Comparison of ENCODE assay signal across 26 mouse cellular contexts in genomic region chr11:94206398-94207114, GRCm38 (mm10). TPM values are rescaled to one million over a fixed set of nuclear protein-coding genes. Genes with fewer than 3 reads are reported as not detected.
DNase-seq lines count a peak whose midpoint lies in the region; ATAC-seq and TF ChIP-seq lines count a peak whose summit lies in the region.
"Had no signal": no experiment of that assay in that cellular context is flagged by ENCODE, and none has a peak within 500 bp of the region (broad histone marks: within the 10 kb centered on the region; RNA-seq: fewer than 3 reads in every experiment).

No protein-coding gene starts in this region.

- H3K27ac ChIP-seq in hindbrain, embryonic 10.5 days = peak overlapping the region; percentile 41; the same call in 1 of the 2 replicates
- H3K27ac ChIP-seq in hindbrain, postnatal 0 days = no peak overlapping the region
- H3K27ac ChIP-seq: embryonic facial prominence, embryonic 12.5 days; heart, embryonic 10.5 days; limb, embryonic 12.5 days; liver, embryonic 15.5 days; midbrain, embryonic 15.5 days; neural tube, embryonic 12.5 days had no signal

- H3K36me3 ChIP-seq in hindbrain, embryonic 10.5 days = no peaks in the 10 kb centered on the region
- no peaks in the 10 kb centered on the region for H3K36me3 ChIP-seq in hindbrain, postnatal 0 days (ENCODE audit: insufficient read depth, low read length)
- H3K36me3 ChIP-seq: embryonic facial prominence, embryonic 12.5 days; heart, embryonic 10.5 days; limb, embryonic 12.5 days; liver, embryonic 15.5 days; midbrain, embryonic 15.5 days; neural tube, embryonic 12.5 days had no signal

- H3K4me1 ChIP-seq in hindbrain, embryonic 10.5 days (replicated peaks) = peaks cover 21% of the 10 kb centered on the region
- H3K4me1 ChIP-seq in hindbrain, postnatal 0 days (ENCODE audit: insufficient read depth, low read length) = no peaks in the 10 kb centered on the region; the same call in 1 of the 2 replicates
- H3K4me1 ChIP-seq: embryonic facial prominence, embryonic 12.5 days; limb, embryonic 12.5 days had no signal

- no peak overlapping the region for H3K4me3 ChIP-seq in hindbrain, embryonic 10.5 days
- H3K4me3 ChIP-seq in hindbrain, postnatal 0 days (ENCODE audit: low read length) = no peak overlapping the region
- H3K4me3 ChIP-seq: embryonic facial prominence, embryonic 12.5 days; heart, embryonic 10.5 days; limb, embryonic 12.5 days; liver, embryonic 15.5 days; midbrain, embryonic 15.5 days; neural tube, embryonic 12.5 days had no signal

- no peak overlapping the region for H3K4me2 ChIP-seq in hindbrain, postnatal 0 days (ENCODE audit: low read depth, low read length)
- H3K4me2 ChIP-seq: embryonic facial prominence, embryonic 12.5 days; limb, embryonic 12.5 days; liver, embryonic 15.5 days; lung, embryonic 14.5 days; midbrain, embryonic 15.5 days; neural tube, embryonic 12.5 days had no signal

- ATAC-seq in hindbrain, postnatal 0 days = no peak
- ATAC-seq: intestine, postnatal 0 days; midbrain, embryonic 15.5 days had no signal

- H3K9me3 ChIP-seq in hindbrain, embryonic 10.5 days = no peaks in the 10 kb centered on the region
- H3K9me3 ChIP-seq in hindbrain, postnatal 0 days (ENCODE audit: low read length) = no peaks in the 10 kb centered on the region
- H3K9me3 ChIP-seq: embryonic facial prominence, embryonic 12.5 days; heart, embryonic 10.5 days; limb, embryonic 12.5 days; liver, embryonic 15.5 days; midbrain, embryonic 15.5 days; neural tube, embryonic 12.5 days had no signal

- no peaks in the 10 kb centered on the region for H3K27me3 ChIP-seq in hindbrain, embryonic 10.5 days (ENCODE audit: insufficient read depth, poor library complexity, severe bottlenecking)
- H3K27me3 ChIP-seq in hindbrain, postnatal 0 days (ENCODE audit: insufficient read depth, low read length) = no peaks in the 10 kb centered on the region
- H3K27me3 ChIP-seq: embryonic facial prominence, embryonic 12.5 days; limb, embryonic 12.5 days; liver, embryonic 15.5 days; midbrain, embryonic 15.5 days; neural tube, embryonic 12.5 days had no signal

- 62% methylated on average over 10 of the region's 10 CpGs for WGBS in hindbrain, embryonic 10.5 days
- WGBS in hindbrain, postnatal 0 days = 52% methylated on average over 10 of the region's 10 CpGs

- DNase-seq in cerebellum, adult 9-10 months = peak; percentile 28
- DNase-seq in cerebellum, postnatal 4 days (ENCODE audit: low spot score in 2 of 2) = no peak
- no peak for DNase-seq in hindbrain, embryonic 10.5 days (ENCODE audit: low spot score)
- no peak for DNase-seq in hindbrain, postnatal 0 days (ENCODE audit: low spot score)
- DNase-seq in Muller cell, postnatal 12 days (ENCODE audit: inconsistent ontology term) = peak; percentile 79
- peak; percentile 54 for DNase-seq in retina, postnatal 1 day
- DNase-seq in yolk sac, embryonic 10.5 days (ENCODE audit: low spot score) = no peak
- DNase-seq: adrenal gland, postnatal 14 days; cerebellum, adult 18-20 months; cerebellum, postnatal 14 days; gastrocnemius, postnatal 25 days; heart, adult 11 months; heart, postnatal 4 days; kidney, adult 9 months; kidney, postnatal 10 days; layer of hippocampus, adult 9-11 months; lung, embryonic 14.5 days; lung, postnatal 14 days; right cerebral cortex, postnatal 14 days had no signal

- H3K9ac ChIP-seq in hindbrain, postnatal 0 days (replicated peaks; ENCODE audit: low read length) = no peak overlapping the region
- H3K9ac ChIP-seq: embryonic facial prominence, embryonic 12.5 days; limb, embryonic 12.5 days; liver, embryonic 15.5 days; lung, embryonic 14.5 days; midbrain, embryonic 15.5 days; neural tube, embryonic 12.5 days had no signal

- no peak for TF ChIP-seq CTCF in hindbrain, postnatal 0 days (IDR thresholded peaks at IDR 0.05; ENCODE audit: low read depth)

RNA-seq across cellular contexts. Expression of gene Tob1, which starts 4.7 kb away (rescaled TPM):
- 22.3 and 31.1 TPM in 2 replicates for polyA plus RNA-seq in hindbrain, embryonic 10.5 days (2016; fragmentation: Nextera tagmentation; extraction: Ambion mirVana)
- total RNA-seq in hindbrain, postnatal 0 days (2014; rRNA removed) = 13.2 and 20.1 TPM in 2 replicates
- 33.9 and 34.8 TPM in 2 replicates for polyA plus RNA-seq in hindbrain, postnatal 0 days (2015; fragmentation: Nextera tagmentation; extraction: Ambion mirVana)

RNA-seq across cellular contexts. Expression of gene Wfikkn2, which starts 39.2 kb away (rescaled TPM):
- polyA plus RNA-seq in hindbrain, embryonic 10.5 days (2016; fragmentation: Nextera tagmentation; extraction: Ambion mirVana) = 0.61 and 2.0 TPM in 2 replicates
- 7.0 and 10.1 TPM in 2 replicates for total RNA-seq in hindbrain, postnatal 0 days (2014; rRNA removed)
- 10.4 and 10.5 TPM in 2 replicates for polyA plus RNA-seq in hindbrain, postnatal 0 days (2015; fragmentation: Nextera tagmentation; extraction: Ambion mirVana)

Comparison
In these comparisons a context has a peak if more than half of its experiments do, and no peak if none do; other contexts are left out.
1. DNase-seq: peak in cerebellum, adult 9-10 months (single experiment), Muller cell, postnatal 12 days (single experiment) and retina, postnatal 1 day (single experiment); none in cerebellum, postnatal 4 days (0 of 2), hindbrain, embryonic 10.5 days (single experiment), hindbrain, postnatal 0 days (single experiment) and yolk sac, embryonic 10.5 days (single experiment).